Mouse (Mus musculus): Measurements from ENCODE around the gene Ildr1. TPM values are rescaled to one million over a fixed set of nuclear protein-coding genes. Genes with fewer than 3 reads are reported as not detected.
A peak's percentile ranks its signal among the peaks of the same experiment; 100 is the strongest.

Ildr1 gene
- polyA plus RNA-seq, 1 experiment: 0.14 TPM

GRCm38 (mm10) chr16:36772996-36773395 lies 79.2 kb downstream of the Ildr1 start:
- TF ChIP-seq POLR2A (IDR thresholded peaks at IDR 0.05; ENCODE audit: borderline replicate concordance, extremely low read depth, insufficient read depth, insufficient read length, poor library complexity, severe bottlenecking) (no peak), CTCF (IDR thresholded peaks at IDR 0.05; ENCODE audit: borderline replicate concordance, extremely low read depth, insufficient read depth, insufficient read length) (no peak)
- DNase-seq (ENCODE audit: low read depth): no peak

GRCm38 (mm10) chr16:36775658-36776057 lies 81.9 kb downstream of the Ildr1 start:
- DNase-seq (ENCODE audit: low read depth): peak; percentile 83
- TF ChIP-seq POLR2A (IDR thresholded peaks at IDR 0.05; ENCODE audit: borderline replicate concordance, extremely low read depth, insufficient read depth, insufficient read length, poor library complexity, severe bottlenecking): no peak

Other genes with a start within 250 kb of the Ildr1 start
- gene Stfa3, start 238.6 kb upstream of the Ildr1 start, polyA plus RNA-seq (2012; rRNA removed): 0.82 and 1.8 TPM in 2 replicates
- 0.04 TPM in 1 of 2 replicates, not detected in the other for gene Casr, start 131.8 kb upstream of the Ildr1 start, polyA plus RNA-seq (2012; rRNA removed)
- gene Cd86, start 27.9 kb upstream of the Ildr1 start, polyA plus RNA-seq (2012; rRNA removed): 0.83 and 1.1 TPM in 2 replicates
- gene Slc15a2, start 91.0 kb downstream of the Ildr1 start, polyA plus RNA-seq (2012; rRNA removed): 23.9 and 25.2 TPM in 2 replicates
- 22.6 and 26.6 TPM in 2 replicates for gene Iqcb1, start 134.4 kb downstream of the Ildr1 start, polyA plus RNA-seq (2012; rRNA removed)
- gene Eaf2, start 181.0 kb downstream of the Ildr1 start, polyA plus RNA-seq (2012; rRNA removed): 0.66 and 0.67 TPM in 2 replicates
- 45.0 and 46.2 TPM in 2 replicates for gene Golgb1, start 181.2 kb downstream of the Ildr1 start, polyA plus RNA-seq (2012; rRNA removed)
- 1.7 and 1.9 TPM in 2 replicates for gene Hcls1, start 241.0 kb downstream of the Ildr1 start, polyA plus RNA-seq (2012; rRNA removed)